Mouse (Mus musculus) urinary bladder, postnatal 14 days (tissue): ENCODE results near the gene Map3k9.

ENCODE experiments used
- DNase-seq: peaks from one replicate; pipeline ENCODE4 v3.0.0; 2021; ENCODE audit warnings: low spot score

Map3k9 gene

DNA sequence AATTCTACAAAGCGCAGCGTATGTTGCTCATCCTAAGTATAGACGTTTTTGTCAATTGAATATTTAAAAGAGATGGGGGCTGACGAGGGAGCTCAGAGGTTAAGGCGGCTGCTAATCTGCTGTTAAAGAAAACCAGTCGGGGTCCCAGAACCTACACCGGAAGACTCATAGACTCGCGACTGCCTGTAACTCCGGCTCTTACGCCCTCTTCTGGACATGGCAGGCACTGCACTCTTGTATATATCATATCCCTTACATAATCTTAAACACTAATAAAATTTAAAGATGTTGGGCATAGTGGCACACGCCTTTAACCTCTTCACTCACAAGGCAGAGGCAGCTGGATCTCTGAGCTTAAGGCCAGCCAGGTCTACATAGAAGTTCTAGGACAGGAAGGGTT, 6.3 kb upstream of the Map3k9 start:
- DNase-seq, result no peak

DNA sequence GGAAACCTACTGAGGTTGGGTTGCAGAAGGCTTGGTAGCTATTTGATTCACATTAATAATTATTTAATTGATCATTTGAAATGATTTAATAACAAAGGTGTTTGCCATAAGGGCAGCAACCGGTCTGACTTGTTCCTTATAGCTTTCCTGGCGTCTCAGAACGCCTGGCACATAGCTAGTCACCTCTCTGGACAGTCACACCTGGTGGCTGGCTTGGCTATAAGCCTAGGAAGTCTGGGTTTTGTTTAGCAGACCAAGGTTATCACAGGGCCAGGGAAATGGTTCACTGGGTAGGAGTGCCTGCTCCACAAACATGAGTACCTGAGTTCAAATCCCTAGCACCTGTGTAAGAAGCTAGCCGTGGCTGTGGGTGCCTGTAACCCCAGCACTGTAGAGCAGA, 2.3 kb upstream of the Map3k9 start:
- peak; percentile 68 for DNase-seq

DNA sequence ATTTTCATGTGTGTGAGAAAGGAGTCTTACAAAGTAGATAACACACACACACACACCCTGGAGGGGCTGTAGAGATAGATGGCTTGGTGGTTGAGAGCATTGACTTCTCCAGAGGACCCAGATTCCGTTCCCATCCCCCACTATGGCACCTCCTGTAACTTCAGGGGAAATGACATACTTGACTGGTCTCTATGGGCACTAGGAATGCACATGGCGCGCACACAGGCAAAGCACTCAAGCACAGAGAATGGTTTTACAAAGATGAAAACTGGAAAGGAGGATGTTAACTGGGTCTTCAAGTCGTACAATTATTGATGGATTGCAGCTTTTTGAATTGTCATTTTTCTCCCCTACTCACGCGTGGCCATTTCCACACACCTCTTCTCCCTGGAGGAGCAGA, 1.6 kb upstream of the Map3k9 start:
- no peak for DNase-seq

DNA sequence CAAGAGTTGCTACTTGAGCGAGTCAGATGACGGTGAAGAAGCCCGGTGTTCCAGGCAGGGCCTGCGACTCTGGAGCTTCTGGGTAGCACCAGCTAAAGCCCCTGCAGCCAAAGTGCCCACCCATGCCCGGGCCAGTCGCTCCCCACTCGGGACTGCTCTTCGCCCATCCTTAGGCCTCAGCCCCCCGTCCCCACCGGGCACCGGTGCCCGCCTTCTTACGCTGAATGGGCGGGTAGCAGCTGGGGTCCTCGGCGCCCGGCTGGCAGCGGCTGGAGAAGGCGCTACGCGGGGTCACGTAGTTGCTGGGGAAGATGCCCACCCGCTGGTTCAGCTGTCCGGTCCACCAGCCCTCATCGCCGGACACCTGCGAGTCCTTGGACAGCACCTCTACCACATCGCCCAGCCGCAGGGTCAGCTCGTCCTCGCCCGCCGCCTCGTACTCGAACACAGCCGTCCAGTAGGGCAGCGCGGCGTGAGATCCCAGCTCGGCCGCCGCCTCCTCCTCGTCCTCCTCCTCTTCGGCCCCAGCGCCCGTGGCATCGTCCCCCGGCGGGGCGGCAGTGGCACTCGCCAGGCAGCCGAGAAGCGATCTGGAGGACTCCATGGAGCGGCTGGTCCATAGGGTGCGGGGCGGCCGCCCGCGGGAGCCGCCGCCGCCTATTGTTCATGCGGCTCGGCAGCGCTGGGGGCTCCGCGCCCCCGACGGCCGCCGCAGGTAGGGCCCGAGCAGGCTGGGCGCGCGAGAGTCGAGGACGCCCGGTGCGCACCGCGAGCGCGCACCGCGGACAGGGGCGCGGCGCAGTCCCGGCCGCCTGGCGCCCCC, 493 bp downstream of the Map3k9 start:
- peak; percentile 32 for DNase-seq

- peak; percentile 69 for DNase-seq
Measured at GRCm38 (mm10) chr12:81779831-81780230, 1.1 kb downstream of the Map3k9 start.

- DNase-seq, result no peak
Measured at GRCm38 (mm10) chr12:81776191-81776590, 4.8 kb downstream of the Map3k9 start.

DNA sequence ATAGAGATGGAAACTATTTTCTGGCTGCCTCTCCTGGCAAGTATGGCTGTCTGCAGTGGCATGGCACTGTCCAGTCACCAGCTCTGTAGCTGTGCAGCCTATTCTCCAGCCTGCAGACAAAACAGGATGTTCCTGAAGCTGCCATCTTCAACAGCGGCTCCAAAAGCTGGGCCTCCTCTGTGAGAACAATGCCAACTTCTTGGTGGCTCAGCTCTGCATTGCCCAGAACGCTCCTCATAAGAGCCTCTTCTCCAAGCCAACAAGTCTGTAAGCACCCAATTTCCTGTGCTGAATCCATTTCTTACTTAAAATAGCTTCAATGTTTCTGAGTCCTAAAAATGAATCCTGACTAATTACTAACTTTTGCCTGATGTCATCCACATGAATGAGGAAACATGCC, 5.3 kb downstream of the Map3k9 start:
- DNase-seq, result no peak

DNA sequence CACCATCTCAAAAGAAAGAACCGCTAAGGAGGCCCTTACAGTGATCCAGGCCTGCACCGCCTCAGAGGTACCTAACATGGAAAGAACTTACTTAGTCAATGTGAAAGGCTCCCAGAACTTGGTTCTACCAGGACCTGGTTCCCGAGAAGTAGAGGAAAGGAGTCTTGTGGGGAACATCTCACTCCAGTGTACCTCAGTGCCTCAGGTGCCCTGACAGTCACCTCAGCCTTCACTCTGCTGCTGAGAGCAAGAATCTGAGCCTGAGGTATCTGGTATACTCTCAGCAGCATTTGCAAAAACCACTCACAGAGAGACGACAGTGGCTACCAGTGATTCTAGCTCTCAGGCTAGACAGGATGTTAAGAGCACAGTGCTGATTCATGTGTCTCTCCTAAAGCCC, 6.8 kb downstream of the Map3k9 start:
- no peak for DNase-seq

DNA sequence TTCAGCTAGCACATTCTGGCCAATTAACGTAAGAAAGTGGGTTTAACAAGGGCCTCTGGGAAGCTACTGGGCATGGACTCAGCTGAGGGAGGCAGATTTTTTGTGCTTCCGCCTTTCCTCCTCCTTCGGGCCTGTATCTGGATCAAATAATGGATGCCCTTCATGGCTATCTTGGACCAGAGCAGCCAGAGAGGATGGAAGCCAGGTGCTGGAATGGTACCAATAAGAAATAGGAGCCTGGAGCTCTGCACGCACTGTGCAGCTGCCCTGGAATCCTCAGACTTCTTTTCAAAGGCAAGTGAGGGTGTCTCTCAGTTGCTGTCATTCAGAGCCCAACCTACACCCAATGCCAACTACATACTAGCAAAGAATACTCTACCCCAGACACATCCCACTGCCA, 11.5 kb downstream of the Map3k9 start:
- DNase-seq, result no peak

DNA sequence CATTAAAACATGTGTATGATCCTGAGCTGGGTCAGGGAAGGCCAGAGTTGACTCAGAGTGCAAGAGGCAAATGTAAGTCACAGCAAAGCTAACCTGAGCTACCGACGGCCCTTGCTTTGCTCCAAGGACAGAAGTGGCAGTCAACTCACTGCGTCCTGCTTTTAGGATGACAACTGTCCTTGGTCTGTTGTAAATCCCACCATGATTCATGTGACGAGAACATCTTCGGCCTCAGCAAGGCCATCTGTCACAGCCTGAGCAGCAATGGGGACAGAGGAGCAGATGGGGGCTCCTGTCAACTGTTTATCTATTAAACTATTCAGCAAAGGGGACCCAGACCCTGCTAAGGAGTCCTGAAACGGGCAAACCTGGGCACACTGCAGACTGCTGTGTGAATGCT, 15.6 kb downstream of the Map3k9 start:
- no peak for DNase-seq

DNA sequence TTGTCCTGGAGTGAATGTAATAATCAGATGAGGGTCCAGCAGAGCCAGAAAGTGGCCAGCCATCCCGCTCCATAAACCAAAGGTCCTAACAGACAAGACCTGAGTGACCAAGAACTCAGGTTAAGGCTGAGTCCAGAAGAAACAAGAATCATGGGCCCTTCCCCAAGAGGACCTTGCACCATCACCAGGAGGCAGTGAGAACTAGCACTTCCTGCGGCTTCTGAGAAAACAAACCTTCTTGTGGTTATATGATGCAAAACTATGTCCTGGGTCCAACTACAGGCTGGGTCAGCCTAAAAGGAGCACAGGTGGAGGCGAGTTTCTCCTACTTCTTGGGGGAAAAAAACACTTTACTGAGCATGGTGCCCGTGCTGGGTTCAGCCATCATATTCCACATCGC, 16.6 kb downstream of the Map3k9 start:
- DNase-seq, result no peak

GRCm38 (mm10) chr12:81754651-81755050, 26.3 kb downstream of the Map3k9 start:
- peak; percentile 23 for DNase-seq

- no peak for DNase-seq
Measured at GRCm38 (mm10) chr12:81751116-81751515, 29.9 kb downstream of the Map3k9 start.

GRCm38 (mm10) chr12:81748918-81749317, 32.1 kb downstream of the Map3k9 start:
- DNase-seq, result peak; percentile 72

GRCm38 (mm10) chr12:81748021-81748576, 32.9 kb downstream of the Map3k9 start:
- peak; percentile 15 for DNase-seq

DNA sequence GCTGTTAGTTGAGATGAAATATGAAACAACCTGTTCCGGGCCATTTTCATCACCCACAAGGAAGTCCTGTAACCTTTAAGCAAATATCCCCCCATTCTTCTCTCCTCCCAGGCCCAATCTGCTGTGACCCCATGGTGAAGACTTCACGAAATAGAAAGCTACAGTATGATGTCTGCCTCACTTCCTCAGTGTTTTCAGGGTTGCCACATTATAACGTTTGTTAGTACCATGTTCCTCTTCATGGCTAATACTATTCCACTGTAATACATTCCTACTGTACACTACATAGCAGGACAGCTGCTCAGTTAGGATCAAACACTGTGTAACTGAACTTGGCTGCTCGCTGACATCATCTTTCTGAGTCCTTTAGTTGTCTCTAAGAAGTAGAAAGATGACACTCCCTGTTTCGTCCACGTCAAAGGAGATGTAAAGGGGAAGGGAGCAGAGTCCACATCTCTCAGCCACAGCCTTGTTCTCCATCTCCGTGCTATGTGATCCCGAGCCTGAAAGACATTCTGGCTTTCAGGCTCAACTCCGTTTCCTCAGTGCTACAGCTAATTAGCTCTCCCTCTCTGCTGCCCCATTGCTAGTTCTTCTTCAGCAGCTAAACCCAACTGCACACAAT, 34.5 kb downstream of the Map3k9 start:
- no peak for DNase-seq

- no peak for DNase-seq
Measured at GRCm38 (mm10) chr12:81735246-81736070, 45.5 kb downstream of the Map3k9 start.

- no peak for DNase-seq
Measured at GRCm38 (mm10) chr12:81726246-81726822, 54.6 kb downstream of the Map3k9 start.

- DNase-seq, result no peak
Measured at GRCm38 (mm10) chr12:81724776-81725175, 56.2 kb downstream of the Map3k9 start.

DNA sequence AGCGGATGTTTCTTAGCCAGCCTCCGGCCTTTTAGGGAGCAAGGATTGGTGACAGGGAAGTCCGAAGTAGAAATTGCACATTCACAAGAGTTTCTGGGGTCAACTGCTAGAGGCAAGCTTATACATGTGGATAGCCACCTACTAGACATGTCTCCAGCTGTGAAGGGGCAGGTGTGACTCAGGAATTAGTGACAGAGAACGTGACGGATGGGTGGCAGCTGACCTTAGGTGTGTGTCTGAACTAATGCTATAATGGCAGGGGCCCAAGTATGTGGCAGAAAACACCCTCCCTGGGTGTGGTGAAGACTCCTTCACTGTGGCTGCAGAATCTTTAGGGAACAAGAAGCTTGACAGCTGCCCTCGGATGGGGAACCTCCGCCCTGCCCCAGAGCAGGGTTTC, 57.6 kb downstream of the Map3k9 start:
- DNase-seq, result no peak

GRCm38 (mm10) chr12:81719715-81720114, 61.3 kb downstream of the Map3k9 start:
- no peak for DNase-seq

- peak; percentile 19 for DNase-seq
Measured at GRCm38 (mm10) chr12:81719161-81719560, 61.8 kb downstream of the Map3k9 start.
